Mouse (Mus musculus): ENCODE data around the gene Olfr130.

The Olfr130 gene

DNA sequence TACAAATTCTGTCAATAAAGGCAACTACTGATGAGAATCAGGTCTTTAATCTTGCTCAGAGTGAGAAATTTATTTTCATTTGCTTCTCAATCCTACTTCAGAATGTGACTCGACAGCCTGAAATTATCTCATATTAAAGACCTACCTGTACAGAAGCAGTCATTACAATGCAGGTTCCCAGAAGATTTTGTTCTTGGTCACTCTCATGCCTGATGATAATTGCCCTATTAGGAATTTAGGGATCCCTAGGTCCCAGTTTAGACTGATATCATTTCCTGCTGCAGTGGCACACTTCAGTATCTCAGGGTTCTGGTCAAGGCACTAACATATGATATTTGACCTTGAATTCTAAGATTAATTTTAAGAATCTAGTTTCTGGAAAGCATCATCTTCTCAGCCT lies at the start of gene Olfr130:
Gene Olfr130, plus strand, starts transcription at position 301 of the 400 bp plus-strand sequence.
- no peak for DNase-seq

GRCm38 (mm10) chr17:38016341-38016740 lies 47.4 kb upstream of the Olfr130 start:
- no peak for DNase-seq

DNA sequence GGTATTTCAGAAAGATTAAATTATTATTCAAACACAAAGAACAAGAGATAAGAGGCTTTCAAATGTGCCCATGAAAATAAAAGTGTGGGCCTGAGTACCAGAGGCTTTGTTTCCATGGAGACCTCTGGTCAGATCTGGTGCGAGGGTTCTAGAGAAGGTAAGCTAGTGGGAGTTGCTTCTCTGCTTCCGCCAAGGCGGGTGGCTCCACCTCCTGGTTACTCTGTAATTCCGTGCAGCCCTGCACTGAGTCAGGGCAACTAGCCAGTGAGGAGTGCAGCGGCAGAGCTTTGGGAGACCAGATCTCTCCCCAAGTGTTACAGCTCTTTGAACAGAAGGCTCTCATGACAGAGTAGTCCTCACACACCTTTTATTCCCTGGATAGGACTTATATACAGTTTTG lies 37.4 kb upstream of the Olfr130 start:
- no peak for DNase-seq

- no peak for DNase-seq
Observed at GRCm38 (mm10) chr17:38059979-38060378, 3.7 kb upstream of the Olfr130 start, which contains the start of gene Olfr129. Gene Olfr129 (minus strand): TSS chr17:38060079.

- DNase-seq = no peak
Observed at GRCm38 (mm10) chr17:38082364-38082763, 18.6 kb downstream of the Olfr130 start.

- no peak for DNase-seq
Observed at GRCm38 (mm10) chr17:38088593-38088992, 24.9 kb downstream of the Olfr130 start, which contains the start of gene Olfr131. Gene Olfr131 (minus strand): TSS chr17:38088693.

All from B cell, adult 2 months (primary cell).